Comparison of ENCODE assay signal across 22 mouse cellular contexts in the genomic region with DNA sequence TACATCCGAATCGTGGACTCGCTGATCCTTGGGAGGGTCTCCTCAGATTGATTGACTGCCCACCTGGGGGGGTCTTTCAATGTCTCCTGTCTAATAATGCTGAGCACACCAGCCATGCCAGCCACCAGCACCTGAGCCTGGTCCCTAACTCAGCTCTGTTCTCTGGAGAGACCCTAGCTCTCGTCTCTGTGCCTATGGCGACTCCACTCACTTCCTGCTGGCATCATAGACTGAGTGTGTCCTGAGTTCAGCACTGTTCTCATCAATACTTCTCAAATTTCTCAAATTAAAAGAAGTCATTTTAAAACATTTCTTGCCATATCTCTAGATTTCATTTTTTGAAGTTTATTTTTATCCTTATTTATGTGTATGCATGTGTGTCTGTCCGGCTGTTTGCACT.
"Had no signal": no experiment of that assay in that cellular context is flagged by ENCODE, and none has a peak within 500 bp of the region (broad histone marks: within the 10 kb centered on the region; RNA-seq: fewer than 3 reads in every experiment).

No protein-coding gene starts in this region.

- H3K4me3 ChIP-seq: layer of hippocampus, adult 2 months; limb, embryonic 10.5 days; limb, embryonic 13.5 days; midbrain, embryonic 10.5 days; midbrain, embryonic 13.5 days; myocyte; neural tube, embryonic 13.5 days; stomach, embryonic 15.5 days had no signal

- H3K27me3 ChIP-seq: limb, embryonic 13.5 days; midbrain, embryonic 13.5 days; neural tube, embryonic 13.5 days; stomach, embryonic 15.5 days had no signal

- ATAC-seq: inflammation-experienced regulatory T-cells, adult 6 months; liver, postnatal 0 days; lung, postnatal 0 days; midbrain, embryonic 13.5 days; midbrain, embryonic 16.5 days had no signal

- H3K4me2 ChIP-seq: limb, embryonic 13.5 days; lung, embryonic 14.5 days; midbrain, embryonic 13.5 days; neural tube, embryonic 13.5 days; stomach, embryonic 15.5 days had no signal

- H3K9ac ChIP-seq: limb, embryonic 13.5 days; liver, embryonic 14.5 days; liver, postnatal 0 days; lung, embryonic 14.5 days; midbrain, embryonic 13.5 days; neural tube, embryonic 13.5 days; stomach, embryonic 15.5 days had no signal

- H3K27ac ChIP-seq: layer of hippocampus, adult 2 months; limb, embryonic 10.5 days; limb, embryonic 13.5 days; liver, embryonic 14.5 days; macrophage; midbrain, embryonic 10.5 days; midbrain, embryonic 13.5 days; neural tube, embryonic 13.5 days; stomach, embryonic 15.5 days had no signal

- H3K9me3 ChIP-seq: limb, embryonic 10.5 days; limb, embryonic 13.5 days; midbrain, embryonic 10.5 days; midbrain, embryonic 13.5 days; neural tube, embryonic 13.5 days; stomach, embryonic 15.5 days had no signal

- H3K4me1 ChIP-seq: limb, embryonic 10.5 days; limb, embryonic 13.5 days; midbrain, embryonic 13.5 days; neural tube, embryonic 13.5 days; stomach, embryonic 15.5 days had no signal

- DNase-seq: kidney, adult 11 months; kidney, postnatal 25 days; layer of hippocampus, adult 9-11 months; liver, postnatal 0 days; lung, embryonic 14.5 days; retina, postnatal 1 day; right cerebral cortex, postnatal 25 days; spleen, adult 18-20 months; thymus, postnatal 25 days had no signal
